Mouse (Mus musculus): ENCODE results near the gene Yes1. TPM values are rescaled to one million over a fixed set of nuclear protein-coding genes. Genes with fewer than 3 reads are reported as not detected.
"Not testable (repeated sequence)": the region's sequence is repeated elsewhere in the genome, so short reads cannot be mapped to it uniquely, and the experiment has no call there.

Yes1 gene
- polyA plus RNA-seq, 1 experiment: 0.59 TPM

DNA sequence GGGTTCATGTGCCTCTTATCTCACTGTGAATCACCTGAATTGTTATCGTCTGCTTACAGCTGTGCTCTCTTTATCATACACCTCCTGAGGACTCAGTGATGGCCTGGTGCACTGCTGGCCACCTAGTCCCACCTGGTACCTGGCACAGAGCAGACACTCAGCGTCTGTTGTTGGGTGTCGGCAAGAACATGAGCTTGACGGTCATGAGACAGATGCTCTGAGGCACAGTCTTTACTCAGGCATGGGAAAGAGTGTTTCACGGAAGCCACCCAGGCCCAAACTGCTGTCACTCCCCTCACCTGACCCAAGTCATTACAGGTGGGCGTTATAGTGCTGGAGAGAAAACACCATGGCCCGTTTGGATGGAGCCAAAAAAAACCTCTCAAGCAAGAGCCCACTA is 113.0 kb downstream of the Yes1 start:
- 90% methylated on average over 7 of the region's 7 CpGs for WGBS

DNA sequence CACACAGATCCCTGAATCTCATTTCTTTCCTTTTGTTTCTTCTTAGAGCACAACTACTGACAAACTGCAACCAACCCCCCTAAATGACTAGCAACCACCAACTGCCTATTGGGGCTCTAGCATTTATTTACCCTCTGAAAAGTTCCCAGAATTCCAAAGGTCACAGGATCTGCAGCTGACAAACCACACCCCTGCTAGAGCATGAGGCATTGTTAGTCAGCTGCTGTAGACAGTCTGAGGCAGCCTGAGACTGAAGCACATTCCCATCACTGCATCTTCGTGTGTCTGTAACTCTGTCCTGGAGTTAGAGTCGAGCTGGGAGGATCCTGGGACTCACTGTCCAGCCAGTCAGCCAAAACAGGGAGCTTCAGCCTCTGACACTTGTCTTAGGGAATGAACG is 114.4 kb downstream of the Yes1 start:
- H3K27ac ChIP-seq (ENCODE audit: control insufficient read depth, insufficient read depth, low read length); H3K4me3 ChIP-seq (ENCODE audit: control insufficient read depth, insufficient read depth, low read length); DNase-seq; H3K4me1 ChIP-seq (replicated peaks; ENCODE audit: control insufficient read depth, insufficient read depth, low read length); H3K27me3 ChIP-seq (ENCODE audit: control insufficient read depth, insufficient read depth, low read length); H3K36me3 ChIP-seq (ENCODE audit: control insufficient read depth, insufficient read depth, low read length): not testable (repeated sequence)
- 90% methylated on average over 3 of the region's 3 CpGs for WGBS

More for the DNA sequence above, 113.0 kb downstream of the Yes1 start:
- DNase-seq: no peak
- Histone ChIP-seq H3K36me3 (ENCODE audit: control insufficient read depth, insufficient read depth, low read length) (no peaks in the 10 kb centered on the region), H3K27ac (ENCODE audit: control insufficient read depth, insufficient read depth, low read length) (no peak overlapping the region), H3K4me1 (replicated peaks; ENCODE audit: control insufficient read depth, insufficient read depth, low read length) (no peaks in the 10 kb centered on the region; the same call in 1 of the 2 replicates), H3K4me3 (ENCODE audit: control insufficient read depth, insufficient read depth, low read length) (no peak overlapping the region), H3K27me3 (ENCODE audit: control insufficient read depth, insufficient read depth, low read length) (no peaks in the 10 kb centered on the region)
- TF ChIP-seq CTCF (IDR thresholded peaks at IDR 0.05; ENCODE audit: borderline replicate concordance, control insufficient read depth, extremely low read depth, insufficient read depth, low read length, poor library complexity): no peak
- TF ChIP-seq POLR2A (IDR thresholded peaks at IDR 0.05; ENCODE audit: control insufficient read depth, extremely low read depth, insufficient read depth, low read length, poor library complexity): no peak

DNA sequence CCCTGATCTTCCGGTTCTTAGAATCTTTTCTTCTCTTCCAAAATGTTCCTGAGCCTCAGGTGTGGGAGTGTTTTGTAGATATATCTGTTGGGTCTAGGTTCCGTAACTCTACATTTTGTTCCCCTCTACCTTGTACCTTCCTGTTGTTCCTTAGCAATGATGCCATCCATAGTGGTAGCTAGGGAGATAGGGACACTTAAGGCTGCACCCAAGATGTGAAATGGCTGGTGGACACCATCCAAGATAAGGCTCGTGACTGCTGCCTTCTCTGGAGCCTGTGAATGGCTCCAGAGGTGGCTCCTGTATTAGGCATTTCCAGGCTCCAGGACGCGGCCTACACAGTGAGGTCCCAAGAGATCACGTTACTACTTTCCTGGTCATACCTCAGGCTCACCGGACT is 117.3 kb downstream of the Yes1 start:
- no peaks in the 10 kb centered on the region for H3K4me1 ChIP-seq (replicated peaks; ENCODE audit: control insufficient read depth, insufficient read depth, low read length)
- H3K4me3 ChIP-seq (ENCODE audit: control insufficient read depth, insufficient read depth, low read length): no peak overlapping the region
- 94% methylated on average over 7 of the region's 7 CpGs for WGBS
- H3K27me3 ChIP-seq (ENCODE audit: control insufficient read depth, insufficient read depth, low read length): no peaks in the 10 kb centered on the region
- DNase-seq: no peak
- H3K27ac ChIP-seq (ENCODE audit: control insufficient read depth, insufficient read depth, low read length): no peak overlapping the region
- H3K36me3 ChIP-seq (ENCODE audit: control insufficient read depth, insufficient read depth, low read length): no peaks in the 10 kb centered on the region
- no peak for TF ChIP-seq CTCF (IDR thresholded peaks at IDR 0.05; ENCODE audit: borderline replicate concordance, control insufficient read depth, extremely low read depth, insufficient read depth, low read length, poor library complexity)
- no peak for TF ChIP-seq POLR2A (IDR thresholded peaks at IDR 0.05; ENCODE audit: control insufficient read depth, extremely low read depth, insufficient read depth, low read length, poor library complexity)

DNA sequence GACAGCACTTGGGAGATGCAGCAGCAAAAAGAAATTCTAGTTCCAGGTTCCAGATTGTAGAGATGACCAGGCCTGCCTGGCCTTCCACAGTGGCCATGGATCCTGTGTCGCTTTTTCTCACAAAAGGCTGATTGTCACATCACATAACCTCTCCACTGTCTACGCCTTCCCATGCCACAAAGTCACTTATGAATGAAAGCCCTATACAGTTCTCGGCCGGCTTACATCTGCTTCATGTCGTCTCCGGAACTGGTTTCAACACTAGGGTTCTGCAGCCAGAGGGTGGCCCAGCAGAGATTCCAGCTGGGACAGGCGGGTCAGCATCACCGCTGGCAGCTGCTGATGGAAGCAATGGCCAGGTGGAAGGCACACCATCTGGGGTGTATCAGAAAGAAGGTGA is 117.9 kb downstream of the Yes1 start:
- Histone ChIP-seq H3K36me3 (ENCODE audit: control insufficient read depth, insufficient read depth, low read length) (no peaks in the 10 kb centered on the region), H3K27ac (ENCODE audit: control insufficient read depth, insufficient read depth, low read length) (no peak overlapping the region), H3K27me3 (ENCODE audit: control insufficient read depth, insufficient read depth, low read length) (no peaks in the 10 kb centered on the region), H3K4me1 (replicated peaks; ENCODE audit: control insufficient read depth, insufficient read depth, low read length) (no peaks in the 10 kb centered on the region), H3K4me3 (ENCODE audit: control insufficient read depth, insufficient read depth, low read length) (no peak overlapping the region)
- TF ChIP-seq CTCF (IDR thresholded peaks at IDR 0.05; ENCODE audit: borderline replicate concordance, control insufficient read depth, extremely low read depth, insufficient read depth, low read length, poor library complexity): no peak
- TF ChIP-seq POLR2A (IDR thresholded peaks at IDR 0.05; ENCODE audit: control insufficient read depth, extremely low read depth, insufficient read depth, low read length, poor library complexity): no peak
- WGBS: 93% methylated on average over 8 of the region's 8 CpGs
- no peak for DNase-seq

DNA sequence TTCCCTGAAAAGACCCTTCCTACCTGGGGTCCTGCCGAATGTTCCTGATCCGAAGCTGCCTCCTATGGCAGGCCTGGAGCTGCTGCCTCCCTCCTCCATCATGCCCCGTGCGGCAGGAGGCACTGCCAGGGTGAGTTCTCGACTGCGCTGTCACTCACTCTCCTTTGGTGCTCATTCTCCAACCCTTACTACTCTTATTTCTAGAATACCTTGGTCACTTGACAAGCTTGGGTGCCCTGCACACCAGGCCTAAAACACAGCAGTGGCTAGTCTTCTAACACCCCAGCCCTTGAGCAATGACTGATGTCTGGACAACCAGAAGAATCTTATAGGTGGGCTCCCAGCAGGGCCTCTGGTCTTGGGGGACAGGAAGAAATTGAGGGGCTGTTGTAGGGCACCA is 122.9 kb downstream of the Yes1 start:
- not testable (repeated sequence) for H3K27ac ChIP-seq (ENCODE audit: control insufficient read depth, insufficient read depth, low read length); H3K27me3 ChIP-seq (ENCODE audit: control insufficient read depth, insufficient read depth, low read length); H3K36me3 ChIP-seq (ENCODE audit: control insufficient read depth, insufficient read depth, low read length); H3K4me1 ChIP-seq (replicated peaks; ENCODE audit: control insufficient read depth, insufficient read depth, low read length); H3K4me3 ChIP-seq (ENCODE audit: control insufficient read depth, insufficient read depth, low read length); DNase-seq
- WGBS: over 99% methylated on average over 6 of the region's 6 CpGs

DNA sequence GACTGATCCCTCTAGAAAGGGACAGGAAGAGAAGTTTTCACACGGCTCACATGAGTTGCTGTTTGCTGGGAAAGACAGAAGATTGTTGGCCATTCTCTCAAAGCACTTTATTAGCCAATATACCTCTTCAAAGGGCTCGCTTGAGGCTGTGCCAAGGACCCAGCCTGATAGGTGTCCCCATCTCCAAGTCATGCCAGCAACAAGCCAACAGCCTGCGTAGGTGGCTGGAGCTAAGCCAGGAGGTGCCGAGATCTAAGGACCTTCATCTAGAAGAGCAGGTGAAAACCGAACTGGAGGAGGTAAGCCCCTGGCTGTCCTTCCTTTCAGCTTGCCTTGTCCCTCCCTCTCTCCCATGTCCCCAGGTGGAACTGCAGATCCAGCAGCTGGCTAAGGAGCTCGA is 124.8 kb downstream of the Yes1 start:
- WGBS: 97% methylated on average over 6 of the region's 6 CpGs
- H3K4me1 ChIP-seq (replicated peaks; ENCODE audit: control insufficient read depth, insufficient read depth, low read length): no peaks in the 10 kb centered on the region
- H3K4me3 ChIP-seq (ENCODE audit: control insufficient read depth, insufficient read depth, low read length): no peak overlapping the region
- TF ChIP-seq POLR2A (IDR thresholded peaks at IDR 0.05; ENCODE audit: control insufficient read depth, extremely low read depth, insufficient read depth, low read length, poor library complexity) (no peak), CTCF (IDR thresholded peaks at IDR 0.05; ENCODE audit: borderline replicate concordance, control insufficient read depth, extremely low read depth, insufficient read depth, low read length, poor library complexity) (no peak)
- no peaks in the 10 kb centered on the region for H3K36me3 ChIP-seq (ENCODE audit: control insufficient read depth, insufficient read depth, low read length)
- H3K27me3 ChIP-seq (ENCODE audit: control insufficient read depth, insufficient read depth, low read length): no peaks in the 10 kb centered on the region
- H3K27ac ChIP-seq (ENCODE audit: control insufficient read depth, insufficient read depth, low read length): no peak overlapping the region
- DNase-seq: no peak

Other genes with a start within 250 kb of the Yes1 start
- gene Ppp1cb, start 152.3 kb upstream of the Yes1 start, polyA plus RNA-seq (2012; rRNA removed): 24.5 and 26.4 TPM in 2 replicates
- gene Pisd, start 174.5 kb downstream of the Yes1 start, polyA plus RNA-seq (2012; rRNA removed): 38.1 and 39.8 TPM in 2 replicates
- gene Gm20671, start 215.9 kb downstream of the Yes1 start, polyA plus RNA-seq (2012; rRNA removed): 26.3 and 30.5 TPM in 2 replicates
- 27.1 and 40.2 TPM in 2 replicates for gene Prr14l, start 243.1 kb downstream of the Yes1 start, polyA plus RNA-seq (2012; rRNA removed)